Mouse (Mus musculus) megakaryocyte, adult 5-6 weeks (primary cell): Measurements from ENCODE around the gene Pax3. TPM values are rescaled to one million over a fixed set of nuclear protein-coding genes. Genes with fewer than 3 reads are reported as not detected.

Source experiments
- ATAC-seq: 2 replicates; pipeline ENCODE4 v1.8.0; 2016; ENCODE audit warnings: mild to moderate bottlenecking, inconsistent platforms; ENCODE audit not compliant: poor library complexity, severe bottlenecking
- total RNA-seq, 2 experiments: library from RNA; stranded (forward) in 1 of 2; stranded (reverse) in 1 of 2; fragments of 153-499, 151-499 nt in 1 of 2; fragments of 221-1000, 200-1000 nt in 1 of 2; gene quantifications; 2 replicates each; pipeline versions ENCODE4 v1.2.3 to v1.2.4; 2015 to 2017

Gene Pax3
- total RNA-seq (2015) = not detected in 2 replicates
- not detected in 2 replicates for total RNA-seq (2017)

GRCm38 (mm10) chr1:78196751-78197311 is at the start of gene Pax3:
Gene Pax3 (minus strand): TSS chr1:78197134.
- no peak for ATAC-seq

- ATAC-seq = no peak
Measured at GRCm38 (mm10) chr1:78234306-78234705, 37.4 kb upstream of the Pax3 start.

- no peak for ATAC-seq
Measured at GRCm38 (mm10) chr1:78231901-78232546, 35.1 kb upstream of the Pax3 start.

GRCm38 (mm10) chr1:78229801-78230200 is 32.9 kb upstream of the Pax3 start:
- ATAC-seq = no peak

- ATAC-seq = no peak
Measured at GRCm38 (mm10) chr1:78228771-78229170, 31.8 kb upstream of the Pax3 start.

- no peak for ATAC-seq
Measured at GRCm38 (mm10) chr1:78218057-78218780, 21.3 kb upstream of the Pax3 start.

GRCm38 (mm10) chr1:78217151-78218034 is 20.5 kb upstream of the Pax3 start:
- ATAC-seq = no peak

- ATAC-seq = no peak
Measured at GRCm38 (mm10) chr1:78216509-78217141, 19.7 kb upstream of the Pax3 start.

GRCm38 (mm10) chr1:78215749-78216508 is 19.0 kb upstream of the Pax3 start:
- ATAC-seq = no peak

GRCm38 (mm10) chr1:78211041-78211440 is 14.1 kb upstream of the Pax3 start:
- no peak for ATAC-seq

GRCm38 (mm10) chr1:78210568-78210967 is 13.6 kb upstream of the Pax3 start:
- no peak for ATAC-seq

GRCm38 (mm10) chr1:78208281-78208814 is 11.4 kb upstream of the Pax3 start:
- ATAC-seq = no peak

GRCm38 (mm10) chr1:78204341-78204740 is 7.4 kb upstream of the Pax3 start:
- no peak for ATAC-seq

GRCm38 (mm10) chr1:78203622-78204211 is 6.8 kb upstream of the Pax3 start:
- ATAC-seq = no peak

- no peak for ATAC-seq
Measured at GRCm38 (mm10) chr1:78203086-78203614, 6.2 kb upstream of the Pax3 start.

- ATAC-seq = no peak
Measured at GRCm38 (mm10) chr1:78202466-78203085, 5.6 kb upstream of the Pax3 start.

GRCm38 (mm10) chr1:78201251-78202010 is 4.5 kb upstream of the Pax3 start:
- ATAC-seq = no peak

GRCm38 (mm10) chr1:78200191-78200590 is 3.3 kb upstream of the Pax3 start:
- no peak for ATAC-seq
